Mouse (Mus musculus) kidney, postnatal 0 days (tissue): ENCODE results near the gene Gm45062. TPM values are rescaled to one million over a fixed set of nuclear protein-coding genes. Genes with fewer than 3 reads are reported as not detected.

Source experiments
- ATAC-seq: fragments of 200-750 bp; cut with Nextera tagmentation; replicated peaks from 2 replicates; pipeline ENCODE4 v1.8.0; 2017; ENCODE audit warnings: low read depth, moderate number of reproducible peaks, moderate TSS enrichment, moderate library complexity; ENCODE audit not compliant: low FRiP score
- DNase-seq: peaks from one replicate; pipeline ENCODE4 v3.0.0-alpha.2; 2016; ENCODE audit warnings: low spot score
- H3K27ac ChIP-seq: fragments of 300-500 bp; sonication (generic); 2 replicates; pipeline ENCODE4 v1.5.1; 2014; ENCODE audit warnings: mild to moderate bottlenecking
- H3K27me3 ChIP-seq: fragments of 300-500 bp; sonication (generic); 2 replicates; pipeline ENCODE4 v1.6.1; 2014; ENCODE audit warnings: low read length, mixed read lengths; ENCODE audit not compliant: insufficient read depth
- H3K36me3 ChIP-seq: fragments of 300-500 bp; sonication (generic); 2 replicates; pipeline ENCODE4 v1.6.1; 2014; ENCODE audit warnings: low read length, mixed read lengths; ENCODE audit not compliant: insufficient read depth
- H3K4me1 ChIP-seq: fragments of 300-500 bp; sonication (generic); replicated peaks from 2 replicates; pipeline ENCODE4 v1.6.1; 2014; ENCODE audit warnings: antibody characterized with exemption, low read length, mixed read lengths; ENCODE audit not compliant: insufficient read depth
- H3K4me2 ChIP-seq: fragments of 300-500 bp; sonication (generic); 2 replicates; pipeline ENCODE4 v1.6.1; 2014; ENCODE audit warnings: mild to moderate bottlenecking, low read length, moderate library complexity, mixed read lengths
- H3K4me3 ChIP-seq: fragments of 300-500 bp; sonication (generic); replicated peaks from 2 replicates; pipeline ENCODE4 v1.5.1; 2014; ENCODE audit warnings: low read depth, low read length
- H3K9ac ChIP-seq: fragments of 300-500 bp; sonication (generic); 2 replicates; pipeline ENCODE4 v1.6.1; 2014; ENCODE audit warnings: low read depth, low read length
- H3K9me3 ChIP-seq: fragments of 300-500 bp; sonication (generic); replicated peaks from 2 replicates; pipeline ENCODE4 v1.6.1; 2016; ENCODE audit warnings: low read length, inconsistent platforms, mixed read lengths
- CTCF ChIP-seq: IDR thresholded peaks from 2 replicates; pipeline ENCODE4 v1.5.1; 2016; ENCODE audit warnings: antibody characterized with exemption, low read depth, mild to moderate bottlenecking, moderate library complexity
- WGBS: fragments of 180-500 bp; shearing (Covaris S2); extraction: QIAGEN DNeasy Blood & Tissue Kit; methylation state at CpG from one replicate; pipeline ENCODE4 v1.1.7; 2014; 5-methylcytosine and 5-hydroxymethylcytosine counted together
- polyA plus RNA-seq: library from polyadenylated mRNA; unstranded; fragments of >200 nt; fragmentation: Nextera tagmentation; extraction: Ambion mirVana; gene quantifications from 2 replicates; pipeline ENCODE4 v1.2.1, GENCODE M21; 2015

Gm45062 gene
- polyA plus RNA-seq, 1 experiment from 2014 or later: 5.0 TPM

GRCm38 (mm10) chr6:8373051-8373450 lies 113.8 kb downstream of the Gm45062 start:
- WGBS: 70% methylated on average over 2 of the region's 2 CpGs
- Histone ChIP-seq H3K4me2 (no peak overlapping the region), H3K27ac (no peak overlapping the region), H3K36me3 (no peaks in the 10 kb centered on the region), H3K4me3 (no peak overlapping the region), H3K4me1 (no peaks in the 10 kb centered on the region), H3K9ac (no peak overlapping the region), H3K9me3 (no peaks in the 10 kb centered on the region), H3K27me3 (no peaks in the 10 kb centered on the region)
- DNase-seq (no peak), ATAC-seq (no peak)
- TF ChIP-seq CTCF: no peak

- Histone ChIP-seq H3K9ac (no peak overlapping the region), H3K36me3 (no peaks in the 10 kb centered on the region), H3K27me3 (no peaks in the 10 kb centered on the region), H3K4me2 (no peak overlapping the region), H3K4me1 (no peaks in the 10 kb centered on the region), H3K4me3 (no peak overlapping the region), H3K9me3 (no peaks in the 10 kb centered on the region), H3K27ac (no peak overlapping the region)
- ATAC-seq (no peak), DNase-seq (no peak)
- WGBS: 55% methylated on average over 8 of the region's 8 CpGs
- no peak for TF ChIP-seq CTCF
Observed at GRCm38 (mm10) chr6:8373851-8374250, 114.6 kb downstream of the Gm45062 start.

GRCm38 (mm10) chr6:8374290-8374689 lies 115.0 kb downstream of the Gm45062 start:
- WGBS: 66% methylated on average over 6 of the region's 6 CpGs
- H3K9ac ChIP-seq: no peak overlapping the region
- ATAC-seq: no peak

GRCm38 (mm10) chr6:8374712-8375111 lies 115.5 kb downstream of the Gm45062 start:
- Histone ChIP-seq H3K27me3 (no peaks in the 10 kb centered on the region), H3K4me1 (no peaks in the 10 kb centered on the region), H3K27ac (no peak overlapping the region), H3K36me3 (no peaks in the 10 kb centered on the region), H3K9me3 (no peaks in the 10 kb centered on the region), H3K9ac (no peak overlapping the region), H3K4me2 (no peak overlapping the region), H3K4me3 (no peak overlapping the region)
- ATAC-seq: no peak
- WGBS: 91% methylated on average over 4 of the region's 4 CpGs
- no peak for TF ChIP-seq CTCF
- no peak for DNase-seq

More at GRCm38 (mm10) chr6:8374290-8374689, 115.0 kb downstream of the Gm45062 start:
- Histone ChIP-seq H3K27ac (no peak overlapping the region), H3K9me3 (no peaks in the 10 kb centered on the region), H3K4me1 (no peaks in the 10 kb centered on the region), H3K27me3 (no peaks in the 10 kb centered on the region), H3K36me3 (no peaks in the 10 kb centered on the region), H3K4me2 (no peak overlapping the region), H3K4me3 (no peak overlapping the region)
- no peak for TF ChIP-seq CTCF
- no peak for DNase-seq

GRCm38 (mm10) chr6:8376351-8376750 lies 117.1 kb downstream of the Gm45062 start:
- no peak overlapping the region for H3K4me3 ChIP-seq
- no peaks in the 10 kb centered on the region for H3K36me3 ChIP-seq
- DNase-seq: no peak
- H3K4me2 ChIP-seq: no peak overlapping the region
- no peaks in the 10 kb centered on the region for H3K9me3 ChIP-seq
- ATAC-seq: no peak
- no peak overlapping the region for H3K9ac ChIP-seq
- H3K4me1 ChIP-seq: no peaks in the 10 kb centered on the region
- TF ChIP-seq CTCF: no peak
- WGBS: 91% methylated on average over 5 of the region's 5 CpGs
- no peaks in the 10 kb centered on the region for H3K27me3 ChIP-seq
- H3K27ac ChIP-seq: no peak overlapping the region

- Histone ChIP-seq H3K9me3 (no peaks in the 10 kb centered on the region), H3K9ac (no peak overlapping the region), H3K36me3 (no peaks in the 10 kb centered on the region), H3K4me2 (no peak overlapping the region), H3K4me1 (no peaks in the 10 kb centered on the region), H3K4me3 (no peak overlapping the region), H3K27me3 (no peaks in the 10 kb centered on the region), H3K27ac (no peak overlapping the region)
- no peak for TF ChIP-seq CTCF
- no peak for DNase-seq
- no peak for ATAC-seq
- WGBS: 83% methylated on average over 8 of the region's 8 CpGs
Observed at GRCm38 (mm10) chr6:8377667-8378066, 118.4 kb downstream of the Gm45062 start.

GRCm38 (mm10) chr6:8389307-8389706 lies 130.1 kb downstream of the Gm45062 start:
- H3K27me3 ChIP-seq: no peaks in the 10 kb centered on the region
- no peak for TF ChIP-seq CTCF
- no peaks in the 10 kb centered on the region for H3K36me3 ChIP-seq
- no peak overlapping the region for H3K4me3 ChIP-seq
- no peak overlapping the region for H3K27ac ChIP-seq
- no peak for ATAC-seq
- WGBS: 98% methylated on average over 2 of the region's 2 CpGs
- no peak for DNase-seq
- no peaks in the 10 kb centered on the region for H3K4me1 ChIP-seq
- H3K4me2 ChIP-seq: no peak overlapping the region
- H3K9ac ChIP-seq: no peak overlapping the region
- no peaks in the 10 kb centered on the region for H3K9me3 ChIP-seq
